Mouse (Mus musculus): ENCODE results near the gene Ess2. TPM values are rescaled to one million over a fixed set of nuclear protein-coding genes. Genes with fewer than 3 reads are reported as not detected.

Gene Ess2
- polyA plus RNA-seq, 1 experiment from 2014 or later: 25.0 TPM

DNA sequence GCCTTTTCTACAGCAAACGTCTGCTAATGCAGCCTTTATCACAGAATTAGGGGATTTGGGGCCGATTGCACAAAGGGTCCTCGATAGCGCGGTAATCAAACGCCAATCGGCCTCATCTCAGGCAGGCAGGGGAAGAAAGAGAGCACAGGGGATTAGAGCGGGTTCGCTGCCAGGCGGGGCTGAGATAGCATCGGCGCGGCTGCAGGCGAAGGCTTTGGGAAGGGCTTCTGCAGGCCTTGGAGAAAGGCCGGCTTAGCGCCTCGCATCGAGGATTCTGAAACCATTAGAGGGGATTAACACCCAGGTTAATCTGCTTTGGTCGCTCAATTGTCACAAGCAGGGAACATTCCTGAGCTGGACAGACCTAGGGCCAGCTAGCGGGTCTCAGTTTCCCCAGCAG lies 9.4 kb upstream of the Ess2 start:
- Histone ChIP-seq H3K4me3 (0 out of 2 replicates have a peak overlapping the region, but pooled peaks have one; percentile 76), H3K27me3 (peaks cover 47% of the 10 kb centered on the region)

DNA sequence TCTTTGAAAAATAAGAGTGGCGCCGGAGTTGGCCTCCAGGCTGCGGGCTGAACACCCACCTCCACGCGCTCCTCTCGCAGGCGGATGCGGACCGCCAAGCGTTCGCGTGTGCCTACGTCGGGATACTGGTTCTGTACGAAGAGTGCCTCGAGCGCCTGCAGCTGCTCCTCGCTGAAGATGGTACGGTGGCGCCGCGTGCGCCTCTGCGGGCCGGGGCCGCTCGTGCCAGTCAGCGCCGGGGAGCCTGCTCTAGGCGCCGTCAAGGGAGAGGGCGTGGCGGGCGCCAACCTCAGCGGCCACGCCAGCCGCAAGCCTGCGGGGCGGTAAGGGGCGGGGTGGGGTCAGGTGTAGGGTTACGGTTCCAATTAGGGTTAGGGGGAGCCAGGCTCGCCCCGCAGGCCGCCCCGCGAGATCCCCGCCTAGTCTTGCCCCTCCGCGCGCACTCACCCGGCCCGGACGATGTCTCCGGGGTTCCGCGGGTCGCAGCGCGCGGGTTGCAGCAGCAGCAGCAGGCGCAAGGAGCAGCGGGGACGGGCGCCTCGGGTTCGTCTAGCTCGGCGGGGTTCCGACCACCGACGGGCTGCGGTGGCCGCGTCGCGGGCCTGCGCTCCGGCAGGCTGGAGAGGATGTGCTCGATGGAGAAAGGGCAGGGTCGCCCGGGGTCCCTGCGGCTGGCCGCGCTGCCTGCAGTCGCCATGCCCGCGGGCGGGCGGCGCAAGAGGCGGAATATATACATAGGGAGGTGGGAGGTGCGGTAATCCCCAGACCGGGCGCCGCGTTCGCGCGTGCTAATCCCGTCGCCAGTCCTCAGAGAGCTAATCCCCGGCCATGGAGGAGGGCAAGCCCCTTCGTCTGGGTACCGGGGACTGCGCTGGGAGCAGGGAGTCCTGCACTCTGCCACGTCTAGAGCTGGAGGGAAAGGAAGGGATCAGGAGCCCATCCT lies 3.4 kb upstream of the Ess2 start, which contains the start of gene Gsc2:
Gene Gsc2, minus strand, starts transcription at position 753 of the 943 bp plus-strand sequence.
- no peaks in the 10 kb centered on the region for H3K36me3 ChIP-seq
- no peak within 1 kb of the TSS for H3K27ac ChIP-seq
- H3K4me2 ChIP-seq: peak within 1 kb of the TSS; percentile 69
- under 1% methylated on average over 106 of the region's 106 CpGs for WGBS
- no peaks in the 10 kb centered on the region for H3K9me3 ChIP-seq (replicated peaks)
- ATAC-seq (replicated peaks; ENCODE audit: insufficient number of reproducible peaks, insufficient read depth, low FRiP score, low read depth): no peak
- H3K9ac ChIP-seq: peak within 1 kb of the TSS; percentile 5; the same call in 1 of the 2 replicates
- peak within 1 kb of the TSS; percentile 43 for H3K4me3 ChIP-seq
- peaks cover 21% of the 10 kb centered on the region for H3K4me1 ChIP-seq (replicated peaks)
- H3K27me3 ChIP-seq: peaks cover 75% of the 10 kb centered on the region

More for the DNA sequence above, 9.4 kb upstream of the Ess2 start:
- WGBS: 14% methylated on average over 20 of the region's 20 CpGs
- H3K4me1 ChIP-seq (replicated peaks): peaks cover 22% of the 10 kb centered on the region
- 0 out of 2 replicates have a peak overlapping the region, but pooled peaks have one; percentile 4 for H3K9ac ChIP-seq
- no peak for ATAC-seq (replicated peaks; ENCODE audit: insufficient number of reproducible peaks, insufficient read depth, low FRiP score, low read depth)
- peaks cover 2% of the 10 kb centered on the region; the same call in 1 of the 2 replicates for H3K36me3 ChIP-seq
- H3K9me3 ChIP-seq (replicated peaks): no peaks in the 10 kb centered on the region
- H3K27ac ChIP-seq: no peak overlapping the region
- peak overlapping the region; percentile 90 for H3K4me2 ChIP-seq

DNA sequence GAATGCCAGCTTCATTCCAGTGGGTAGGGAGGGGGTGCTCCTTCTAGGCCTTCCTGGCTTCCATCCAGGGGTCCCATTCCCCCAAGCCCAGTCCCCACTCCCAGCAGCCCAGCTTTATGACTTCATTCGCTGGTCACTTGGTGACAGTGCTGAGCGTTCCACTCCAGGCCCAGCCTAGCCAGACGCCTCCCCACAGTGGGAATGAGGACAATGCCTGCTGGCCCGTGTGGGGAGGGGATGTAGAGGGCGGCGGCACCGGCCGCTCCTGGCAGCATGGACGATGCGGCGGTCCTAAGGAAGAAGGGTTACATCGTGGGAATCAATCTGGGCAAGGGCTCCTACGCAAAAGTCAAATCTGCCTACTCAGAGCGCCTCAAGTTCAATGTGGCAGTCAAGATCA lies 12.7 kb downstream of the Ess2 start, which contains the start of the genes Dgcr2 and Tssk2:
Gene Dgcr2, minus strand, starts transcription at position 101 of the 400 bp plus-strand sequence.
Gene Tssk2, plus strand, starts transcription at position 176 of the 400 bp plus-strand sequence.
- H3K4me2 ChIP-seq: no peak within 1 kb of the TSS
- 88% methylated on average over 14 of the region's 14 CpGs for WGBS
- no peak within 1 kb of the TSS for H3K9ac ChIP-seq
- H3K27me3 ChIP-seq: no peaks in the 10 kb centered on the region
- no peak within 1 kb of the TSS for H3K4me3 ChIP-seq
- H3K27ac ChIP-seq: no peak within 1 kb of the TSS
- H3K4me1 ChIP-seq (replicated peaks): no peaks in the 10 kb centered on the region
- H3K9me3 ChIP-seq (replicated peaks): no peaks in the 10 kb centered on the region
- no peak for ATAC-seq (replicated peaks; ENCODE audit: insufficient number of reproducible peaks, insufficient read depth, low FRiP score, low read depth)
- peaks cover 47% of the 10 kb centered on the region for H3K36me3 ChIP-seq

DNA sequence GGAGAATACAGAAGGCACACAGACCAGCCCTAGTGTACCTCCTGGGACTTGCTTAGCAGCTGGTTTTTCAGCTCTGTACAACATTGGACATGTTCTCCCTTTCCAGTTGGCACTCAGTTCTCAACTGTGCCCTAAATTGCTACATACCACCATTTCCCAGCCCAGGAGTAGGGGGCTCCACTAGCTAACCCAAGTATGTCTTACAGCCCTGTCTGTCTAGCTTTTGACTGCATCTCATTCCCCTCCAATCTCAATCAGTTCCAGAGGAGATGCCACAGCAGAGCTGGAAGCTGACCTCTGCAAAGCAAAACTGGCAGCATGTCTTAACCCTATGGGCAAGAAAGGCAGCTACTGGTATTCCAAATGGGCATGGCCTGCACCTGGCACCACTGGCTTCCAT lies 15.1 kb downstream of the Ess2 start:
- no peaks in the 10 kb centered on the region for H3K9me3 ChIP-seq (replicated peaks)
- no peak for ATAC-seq (replicated peaks; ENCODE audit: insufficient number of reproducible peaks, insufficient read depth, low FRiP score, low read depth)

DNA sequence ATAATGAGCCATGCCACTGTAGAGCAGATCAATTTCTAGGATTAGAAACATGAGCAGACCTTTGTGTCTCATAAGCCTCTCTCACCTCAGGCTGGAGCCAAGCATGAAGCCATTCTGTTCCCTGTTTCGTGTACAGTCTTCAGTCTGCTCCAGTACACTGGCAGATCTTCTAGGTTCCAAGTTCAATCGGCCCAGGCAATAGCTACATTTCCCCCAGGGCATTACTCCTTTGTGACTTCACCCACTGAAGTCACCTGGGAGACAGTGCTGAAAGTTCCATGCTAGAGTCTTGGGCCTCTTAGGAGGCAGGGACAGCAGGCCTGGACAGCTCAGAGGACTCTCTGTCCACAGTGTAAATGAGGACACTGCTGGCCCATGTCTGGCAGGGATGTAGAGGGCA lies 17.2 kb downstream of the Ess2 start, which contains the start of gene Tssk1:
Gene Tssk1, plus strand, starts transcription at position 301 of the 400 bp plus-strand sequence.
- ATAC-seq (replicated peaks; ENCODE audit: insufficient number of reproducible peaks, insufficient read depth, low FRiP score, low read depth): no peak

More for the DNA sequence above, 15.1 kb downstream of the Ess2 start:
- no peak overlapping the region for H3K4me2 ChIP-seq
- no peak overlapping the region for H3K4me3 ChIP-seq
- peaks cover 12% of the 10 kb centered on the region for H3K4me1 ChIP-seq (replicated peaks)
- no peak overlapping the region for H3K9ac ChIP-seq
- H3K27ac ChIP-seq: no peak overlapping the region
- no peaks in the 10 kb centered on the region for H3K27me3 ChIP-seq
- peaks cover 23% of the 10 kb centered on the region; the same call in 1 of the 2 replicates for H3K36me3 ChIP-seq

DNA sequence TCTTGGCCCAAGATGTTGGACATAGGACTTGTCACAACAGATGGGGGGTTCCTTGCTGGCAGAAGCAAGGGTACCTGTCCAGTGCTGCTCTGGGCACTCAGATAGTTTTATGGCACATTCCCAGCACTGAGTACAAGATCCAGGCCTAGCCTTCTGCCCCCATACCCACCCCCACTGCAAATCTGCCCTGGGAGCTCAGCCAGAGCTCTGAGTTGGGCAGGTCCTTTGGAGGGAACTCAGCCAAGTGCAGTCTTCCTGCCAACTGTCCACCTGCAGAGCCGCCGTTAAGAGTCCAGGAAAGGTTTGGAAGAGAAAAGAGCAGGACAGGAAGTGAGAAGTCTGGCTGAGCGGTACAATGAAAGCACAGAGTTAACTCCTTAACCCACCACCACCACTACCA lies 18.5 kb downstream of the Ess2 start:
- Histone ChIP-seq H3K4me2 (no peak overlapping the region), H3K9ac (no peak overlapping the region), H3K27me3 (no peaks in the 10 kb centered on the region), H3K27ac (peak overlapping the region; percentile 72), H3K4me1 (replicated peaks) (peaks cover 28% of the 10 kb centered on the region), H3K36me3 (no peaks in the 10 kb centered on the region), H3K4me3 (no peak overlapping the region), H3K9me3 (replicated peaks) (no peaks in the 10 kb centered on the region)
- no peak for ATAC-seq (replicated peaks; ENCODE audit: insufficient number of reproducible peaks, insufficient read depth, low FRiP score, low read depth)
- 37% methylated on average over 3 of the region's 3 CpGs for WGBS

More for the DNA sequence above, 17.2 kb downstream of the Ess2 start, which contains the start of gene Tssk1:
- WGBS: 74% methylated on average over 2 of the region's 2 CpGs
- Histone ChIP-seq H3K36me3 (peaks cover 4% of the 10 kb centered on the region; the same call in 1 of the 2 replicates), H3K27ac (no peak within 1 kb of the TSS), H3K9me3 (replicated peaks) (no peaks in the 10 kb centered on the region), H3K9ac (no peak within 1 kb of the TSS), H3K4me3 (no peak within 1 kb of the TSS), H3K27me3 (no peaks in the 10 kb centered on the region), H3K4me1 (replicated peaks) (peaks cover 28% of the 10 kb centered on the region), H3K4me2 (no peak within 1 kb of the TSS)

DNA sequence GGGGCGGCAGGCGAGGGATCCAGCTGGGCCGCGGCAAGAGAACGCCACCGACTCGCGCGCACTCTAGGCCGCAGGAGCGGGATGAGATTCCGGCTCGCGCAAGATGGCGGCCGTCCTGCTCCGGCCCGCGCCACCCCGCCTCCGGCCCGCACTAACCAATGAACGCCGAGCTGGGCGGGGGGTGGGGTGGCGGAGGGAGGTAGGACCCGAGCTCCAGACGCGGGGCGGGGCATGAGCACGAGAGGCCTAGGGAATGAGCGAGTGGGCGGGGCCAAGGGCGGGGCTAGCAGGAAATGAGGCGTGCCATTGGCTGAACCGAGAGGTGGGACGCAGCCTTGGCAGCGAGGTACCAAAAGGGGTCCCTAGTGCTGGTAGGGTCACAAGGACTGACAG lies 19.6 kb downstream of the Ess2 start, which contains the start of gene Gm20518:
Gene Gm20518, minus strand, starts transcription at position 105 of the 393 bp plus-strand sequence.
- Histone ChIP-seq H3K9ac (peak within 1 kb of the TSS; percentile 96), H3K27me3 (no peaks in the 10 kb centered on the region), H3K4me3 (peak within 1 kb of the TSS; percentile 95), H3K4me1 (replicated peaks) (peaks cover 30% of the 10 kb centered on the region), H3K9me3 (replicated peaks) (no peaks in the 10 kb centered on the region), H3K27ac (peak within 1 kb of the TSS; percentile 97), H3K4me2 (peak within 1 kb of the TSS; percentile 73), H3K36me3 (no peaks in the 10 kb centered on the region)
- ATAC-seq (replicated peaks; ENCODE audit: insufficient number of reproducible peaks, insufficient read depth, low FRiP score, low read depth): peak; percentile 97
- WGBS: under 1% methylated on average over 38 of the region's 38 CpGs

DNA sequence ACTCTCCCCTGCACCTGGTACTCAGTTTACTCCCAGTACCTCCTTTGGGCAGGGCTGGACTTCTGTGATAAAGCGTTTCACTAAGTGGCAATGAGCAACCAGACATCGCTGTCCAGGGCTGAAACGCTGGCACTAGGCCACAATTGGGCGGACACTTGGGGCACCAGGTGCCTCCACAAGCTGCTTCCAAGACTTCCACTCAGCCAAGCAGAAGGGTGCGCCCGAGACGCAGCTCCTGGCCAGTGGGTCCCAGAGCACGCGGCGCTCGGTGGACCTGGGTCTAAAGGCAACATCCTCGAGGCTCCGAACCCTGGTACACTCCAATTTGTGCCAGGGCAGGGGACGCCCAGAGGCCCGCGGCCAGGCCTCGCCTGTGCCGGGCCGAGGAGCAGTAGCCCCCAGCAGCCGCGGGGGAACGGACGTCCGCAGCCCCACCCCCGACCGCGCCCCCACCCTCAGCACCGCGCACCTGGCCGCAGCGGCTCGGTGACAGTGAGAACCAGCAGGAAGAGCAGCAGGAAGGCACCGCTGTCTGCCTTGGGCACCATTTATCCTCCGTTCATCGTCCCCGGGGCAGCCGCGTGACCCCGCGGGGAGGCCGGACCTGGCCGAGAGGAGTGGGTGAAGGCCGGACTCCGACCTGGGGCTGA lies 20.1 kb downstream of the Ess2 start:
- H3K27me3 ChIP-seq: no peaks in the 10 kb centered on the region
- whole genome bisulfite sequencing: under 1% methylated on average over 44 of the region's 44 CpGs
- H3K4me3 ChIP-seq: peak overlapping the region; percentile 95
- peak overlapping the region; percentile 97 for H3K27ac ChIP-seq
- ATAC-seq (replicated peaks; ENCODE audit: insufficient number of reproducible peaks, insufficient read depth, low FRiP score, low read depth): peak; percentile 59
- no peaks in the 10 kb centered on the region for H3K36me3 ChIP-seq
- no peaks in the 10 kb centered on the region for H3K9me3 ChIP-seq (replicated peaks)
- H3K4me1 ChIP-seq (replicated peaks): peaks cover 30% of the 10 kb centered on the region
- H3K4me2 ChIP-seq: peak overlapping the region; percentile 73
- peak overlapping the region; percentile 96 for H3K9ac ChIP-seq

DNA sequence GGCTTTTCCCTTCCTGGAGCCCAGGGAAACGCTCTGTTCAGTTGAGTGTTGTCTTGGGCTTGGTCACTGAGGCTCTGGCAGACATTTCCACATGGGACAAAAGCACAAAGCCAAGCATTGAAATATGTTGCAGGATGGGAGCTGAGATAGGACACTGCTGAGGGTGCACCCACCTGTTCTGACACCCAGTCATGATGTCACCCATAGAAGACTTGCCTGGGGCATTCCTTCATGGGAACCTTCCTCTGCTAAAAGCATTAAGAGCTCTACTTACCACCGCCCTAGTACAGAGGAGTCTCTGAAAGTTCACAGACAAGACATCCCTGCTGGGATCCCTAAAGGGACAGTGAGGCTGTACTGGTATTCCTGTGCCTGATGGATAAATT lies 20.8 kb downstream of the Ess2 start:
- H3K4me1 ChIP-seq (replicated peaks): peaks cover 30% of the 10 kb centered on the region
- H3K9me3 ChIP-seq (replicated peaks): no peaks in the 10 kb centered on the region
- peak overlapping the region; percentile 96 for H3K9ac ChIP-seq
- no peak overlapping the region for H3K27ac ChIP-seq
- H3K36me3 ChIP-seq: no peaks in the 10 kb centered on the region
- ATAC-seq (replicated peaks; ENCODE audit: insufficient number of reproducible peaks, insufficient read depth, low FRiP score, low read depth): no peak
- no peaks in the 10 kb centered on the region for H3K27me3 ChIP-seq
- H3K4me2 ChIP-seq: peak overlapping the region; percentile 73
- peak overlapping the region; percentile 95 for H3K4me3 ChIP-seq
- 48% methylated on average over 2 of the region's 2 CpGs for WGBS

DNA sequence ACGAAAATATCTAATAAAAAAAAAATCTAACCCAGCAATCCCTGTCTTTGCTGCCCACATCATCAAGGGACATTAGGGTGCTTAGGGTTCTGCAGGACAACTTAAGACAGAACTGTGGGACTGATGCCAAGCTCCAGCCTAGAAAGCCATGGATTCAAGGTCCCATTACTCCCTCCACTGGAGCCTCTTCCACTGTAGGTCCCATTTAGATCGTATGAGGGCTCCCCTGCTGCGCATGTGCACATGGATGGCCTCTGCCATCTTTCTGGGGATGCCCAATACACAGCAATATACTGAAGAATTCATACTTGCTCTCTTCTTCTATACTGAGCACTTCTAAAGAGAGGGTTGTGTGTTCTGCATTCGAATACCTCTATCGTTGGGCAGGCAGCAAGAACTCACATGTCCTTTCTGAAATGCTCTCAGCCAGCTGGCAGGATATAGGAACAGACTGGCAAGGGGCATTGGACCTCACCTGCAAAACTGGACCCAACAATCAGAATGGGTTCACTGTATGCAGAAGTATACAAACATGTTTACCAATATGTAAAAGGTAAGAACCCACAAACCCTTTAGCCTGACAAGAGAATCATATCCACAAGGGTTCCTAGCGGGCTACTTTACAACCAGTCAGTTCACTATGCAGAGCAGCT lies 21.3 kb downstream of the Ess2 start:
- no peak for ATAC-seq (replicated peaks; ENCODE audit: insufficient number of reproducible peaks, insufficient read depth, low FRiP score, low read depth)
- H3K27me3 ChIP-seq: no peaks in the 10 kb centered on the region
- H3K4me1 ChIP-seq (replicated peaks): peaks cover 30% of the 10 kb centered on the region
- peak overlapping the region; percentile 95 for H3K4me3 ChIP-seq
- H3K27ac ChIP-seq: no peak overlapping the region
- H3K4me2 ChIP-seq: peak overlapping the region; percentile 73
- no peak overlapping the region for H3K9ac ChIP-seq
- no peaks in the 10 kb centered on the region for H3K36me3 ChIP-seq
- WGBS: 82% methylated on average over 6 of the region's 6 CpGs
- H3K9me3 ChIP-seq (replicated peaks): no peaks in the 10 kb centered on the region
